Mouse (Mus musculus) midbrain, embryonic 16.5 days (tissue): ENCODE results near the gene Tmed9. TPM values are rescaled to one million over a fixed set of nuclear protein-coding genes. Genes with fewer than 3 reads are reported as not detected.
"Not testable (repeated sequence)": the region's sequence is repeated elsewhere in the genome, so short reads cannot be mapped to it uniquely, and the experiment has no call there.

Source experiments
- ATAC-seq: fragments of 200-750 bp; cut with Nextera tagmentation; 2 replicates; pipeline ENCODE4 v1.8.0; 2017; ENCODE audit warnings: moderate TSS enrichment
- H3K27ac ChIP-seq: fragments of 300-500 bp; sonication (generic); 2 replicates; pipeline ENCODE4 v1.5.1; 2014; ENCODE audit warnings: mild to moderate bottlenecking, low read length, mixed read lengths
- H3K27me3 ChIP-seq: fragments of 300-500 bp; sonication (generic); 2 replicates; pipeline ENCODE4 v1.6.1; 2014; ENCODE audit warnings: low read depth, low read length, mixed read lengths; ENCODE audit not compliant: control insufficient read depth, insufficient read depth
- H3K36me3 ChIP-seq: fragments of 300-500 bp; sonication (generic); 2 replicates; pipeline ENCODE4 v1.6.1; 2014; ENCODE audit warnings: mild to moderate bottlenecking, low read length, moderate library complexity, mixed read lengths; ENCODE audit not compliant: control insufficient read depth, insufficient read depth
- H3K4me1 ChIP-seq: fragments of 300-500 bp; sonication (generic); 2 replicates; pipeline ENCODE4 v1.6.1; 2014; ENCODE audit warnings: mild to moderate bottlenecking, low read length, mixed read lengths; ENCODE audit not compliant: control insufficient read depth, insufficient read depth
- H3K4me2 ChIP-seq: fragments of 300-500 bp; sonication (generic); 2 replicates; pipeline ENCODE4 v1.6.1; 2014; ENCODE audit warnings: mild to moderate bottlenecking, low read length, mixed read lengths
- H3K4me3 ChIP-seq: fragments of 300-500 bp; sonication (generic); 2 replicates; pipeline ENCODE4 v1.5.1; 2014; ENCODE audit warnings: low read depth, mild to moderate bottlenecking, low read length, moderate library complexity, mixed read lengths
- H3K9ac ChIP-seq: fragments of 300-500 bp; sonication (generic); 2 replicates; pipeline ENCODE4 v1.6.1; 2014; ENCODE audit warnings: low read depth, low read length, mixed read lengths
- H3K9me3 ChIP-seq: fragments of 300-500 bp; sonication (generic); replicated peaks from 2 replicates; pipeline ENCODE4 v1.6.1; 2014; ENCODE audit warnings: mild to moderate bottlenecking, low read length, mixed read lengths; ENCODE audit not compliant: control insufficient read depth, poor library complexity, severe bottlenecking
- WGBS: fragments of 180-500 bp; shearing (Covaris S2); extraction: QIAGEN DNeasy Blood & Tissue Kit; methylation state at CpG from one replicate; pipeline ENCODE4 v1.1.7; 2014; 5-methylcytosine and 5-hydroxymethylcytosine counted together
- polyA plus RNA-seq: library from polyadenylated mRNA; unstranded; fragments of >200 nt; fragmentation: Nextera tagmentation; extraction: Ambion mirVana; gene quantifications from 2 replicates; pipeline ENCODE4 v1.2.1, GENCODE M21; 2015

The Tmed9 gene
- polyA plus RNA-seq, 1 experiment from 2014 or later = 109 TPM

DNA sequence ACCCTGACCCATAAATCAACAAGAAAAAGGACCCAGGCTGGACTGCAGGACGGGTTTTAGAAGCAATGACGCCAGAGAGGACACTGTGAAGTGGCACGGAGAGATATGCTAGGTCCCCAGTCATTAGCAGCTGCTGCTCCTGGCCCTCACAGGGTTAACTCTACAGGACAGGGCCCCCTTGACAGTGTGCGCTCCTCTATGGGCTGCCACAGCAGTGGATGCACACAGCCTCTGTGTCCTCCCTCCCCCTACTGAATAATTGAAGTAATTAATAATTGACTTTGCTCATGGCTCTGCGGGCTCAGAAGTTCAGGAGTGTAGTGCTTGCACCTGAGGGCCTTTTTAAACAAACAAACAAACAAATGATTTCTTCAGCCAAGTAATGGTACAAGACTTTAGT, 39.9 kb downstream of the Tmed9 start:
- no peaks in the 10 kb centered on the region; the same call in 1 of the 2 replicates for H3K9me3 ChIP-seq
- H3K9ac ChIP-seq = no peak overlapping the region
- no peak overlapping the region for H3K27ac ChIP-seq
- 59% methylated on average over 5 of the region's 5 CpGs for WGBS
- H3K4me3 ChIP-seq = no peak overlapping the region
- H3K36me3 ChIP-seq = 0 out of 2 replicates have a peak, but pooled peaks cover 9% of the 10 kb centered on the region
- no peak for ATAC-seq
- no peaks in the 10 kb centered on the region for H3K27me3 ChIP-seq
- no peak overlapping the region for H3K4me2 ChIP-seq
- H3K4me1 ChIP-seq = no peaks in the 10 kb centered on the region

DNA sequence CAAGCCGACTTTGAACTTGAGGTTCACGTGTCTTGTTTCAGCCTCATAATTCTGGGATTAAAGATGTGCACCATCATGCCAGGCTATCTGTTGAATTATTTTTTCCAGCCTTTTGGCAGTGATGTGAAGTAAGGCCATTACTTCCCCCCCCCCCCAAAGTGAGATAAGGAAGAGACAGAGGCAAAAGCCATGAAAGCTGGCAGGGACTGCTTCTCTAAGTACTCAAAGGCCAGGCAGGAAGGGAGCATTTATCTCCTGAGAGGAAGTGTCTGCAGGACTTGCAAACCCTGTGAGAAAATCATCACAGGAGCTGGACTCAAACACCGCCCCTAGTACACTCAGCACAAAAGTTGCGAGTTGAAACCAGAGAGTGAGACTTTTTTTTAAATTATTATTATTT, 45.8 kb downstream of the Tmed9 start:
- no peak overlapping the region for H3K4me3 ChIP-seq
- ATAC-seq = no peak
- 96% methylated on average over 4 of the region's 4 CpGs for WGBS
- no peaks in the 10 kb centered on the region; the same call in 1 of the 2 replicates for H3K9me3 ChIP-seq
- H3K27ac ChIP-seq = no peak overlapping the region
- H3K27me3 ChIP-seq = no peaks in the 10 kb centered on the region
- no peak overlapping the region for H3K4me2 ChIP-seq
- H3K4me1 ChIP-seq = peaks cover 13% of the 10 kb centered on the region
- no peak overlapping the region for H3K9ac ChIP-seq
- no peaks in the 10 kb centered on the region for H3K36me3 ChIP-seq

DNA sequence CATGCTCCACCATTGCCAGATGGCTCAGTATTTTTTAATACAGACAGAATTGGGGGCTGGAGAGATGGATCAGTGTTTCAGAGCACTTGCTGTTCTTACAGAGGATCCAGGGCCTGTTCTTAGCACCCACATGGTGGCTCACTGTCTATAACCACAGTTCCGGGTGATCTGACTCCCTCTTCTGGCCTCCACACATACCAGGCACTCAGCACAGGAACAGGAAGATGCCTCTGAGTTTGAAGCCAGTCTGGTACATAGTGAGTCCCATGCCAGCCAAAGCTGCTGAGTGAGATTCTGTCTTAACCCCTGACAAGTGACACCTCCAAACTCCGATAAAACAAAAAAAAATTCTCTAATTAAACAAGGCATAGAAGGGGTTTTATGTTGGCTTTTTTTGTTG, 46.7 kb downstream of the Tmed9 start:
- Histone ChIP-seq H3K4me2 (no peak overlapping the region), H3K9ac (no peak overlapping the region), H3K27ac (no peak overlapping the region), H3K4me1 (peaks cover 22% of the 10 kb centered on the region), H3K9me3 (no peaks in the 10 kb centered on the region; the same call in 1 of the 2 replicates), H3K27me3 (no peaks in the 10 kb centered on the region), H3K4me3 (no peak overlapping the region), H3K36me3 (0 out of 2 replicates have a peak, but pooled peaks cover under 1% of the 10 kb centered on the region)
- whole genome bisulfite sequencing = 93% methylated on average over 2 of the region's 2 CpGs
- no peak for ATAC-seq

DNA sequence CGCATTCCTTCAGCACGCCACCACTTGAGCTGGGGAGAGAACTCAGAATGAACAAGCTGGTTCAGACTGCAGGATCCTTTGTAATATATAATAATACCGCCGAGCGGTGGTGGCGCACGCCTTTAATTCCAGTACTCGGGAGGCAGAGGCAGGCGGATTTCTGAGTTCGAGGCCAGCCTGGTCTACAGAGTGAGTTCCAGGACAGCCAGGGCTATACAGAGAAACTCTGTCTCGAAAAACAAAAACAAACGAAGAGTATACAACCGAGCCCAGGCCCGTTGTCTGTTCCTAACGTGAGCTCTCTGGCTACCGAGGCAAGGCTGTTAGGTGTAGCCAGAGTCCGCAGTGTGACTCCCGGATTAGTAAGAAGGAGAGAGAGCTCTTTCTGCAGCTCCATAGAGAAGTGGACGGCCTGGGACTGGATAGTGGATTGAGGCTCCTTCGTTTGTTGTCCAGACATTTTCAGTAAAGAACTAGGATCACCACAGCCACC, 48.7 kb downstream of the Tmed9 start:
- Histone ChIP-seq H3K4me1 (peaks cover 30% of the 10 kb centered on the region), H3K4me2 (peak overlapping the region; percentile 84), H3K9ac (peak overlapping the region; percentile 85), H3K4me3 (peak overlapping the region; percentile 89), H3K27ac (peak overlapping the region; percentile 97)
- not testable (repeated sequence) for H3K27me3 ChIP-seq, ATAC-seq, H3K9me3 ChIP-seq, H3K36me3 ChIP-seq
- WGBS = 20% methylated on average over 20 of the region's 20 CpGs

DNA sequence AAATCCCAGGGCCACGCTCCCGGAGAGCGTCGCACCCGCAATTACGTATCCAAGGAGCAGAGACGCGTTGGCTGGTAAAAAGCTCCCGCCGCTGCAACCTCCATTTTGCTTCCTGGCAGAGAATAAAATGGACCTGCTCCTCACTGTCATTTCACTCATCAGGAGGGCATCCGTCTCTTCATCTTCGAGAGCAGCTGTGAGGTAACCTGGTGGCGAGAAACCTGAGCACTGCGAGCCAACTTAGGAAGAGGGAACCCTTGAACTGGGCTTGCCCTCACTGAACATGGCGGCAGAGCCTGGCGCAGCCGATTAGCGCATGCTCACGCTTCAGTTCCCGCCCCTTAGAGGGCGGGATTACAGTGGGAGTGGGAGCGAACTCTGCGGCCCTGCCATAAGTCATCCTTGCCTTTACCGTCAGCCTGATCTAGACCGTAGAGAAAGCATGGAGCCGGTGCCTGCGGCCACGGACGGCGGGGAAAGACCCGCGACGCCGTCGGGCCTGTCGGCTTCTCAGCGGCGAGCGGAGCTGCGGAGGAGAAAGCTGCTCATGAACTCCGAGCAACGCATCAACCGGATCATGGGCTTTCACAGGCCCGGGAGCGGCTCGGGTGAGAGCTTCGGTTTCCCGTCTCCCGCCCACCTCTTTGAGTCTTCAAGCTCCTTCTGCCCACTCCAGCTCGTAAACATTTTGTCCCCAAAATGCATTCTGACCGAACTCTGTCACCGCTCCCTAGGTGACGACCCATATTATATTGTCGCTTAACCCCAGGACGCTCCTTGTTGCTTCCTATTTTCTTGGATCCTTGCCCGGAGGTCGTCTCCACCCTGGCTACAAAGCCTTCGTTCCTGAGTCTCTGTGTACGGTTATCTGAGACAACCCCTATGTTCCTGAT, 49.4 kb downstream of the Tmed9 start, which contains the start of gene Caml:
TSS of gene Caml (plus strand) at position 357 of the 893 bp plus-strand sequence.
- peak; percentile 98 for ATAC-seq
- H3K27ac ChIP-seq = peak within 1 kb of the TSS; percentile 97
- WGBS = under 1% methylated on average over 59 of the region's 59 CpGs
- H3K4me2 ChIP-seq = peak within 1 kb of the TSS; percentile 84
- H3K9ac ChIP-seq = peak within 1 kb of the TSS; percentile 85
- H3K4me1 ChIP-seq = peaks cover 30% of the 10 kb centered on the region
- H3K27me3 ChIP-seq = no peaks in the 10 kb centered on the region
- peak within 1 kb of the TSS; percentile 89 for H3K4me3 ChIP-seq
- peaks cover 9% of the 10 kb centered on the region for H3K36me3 ChIP-seq
- no peaks in the 10 kb centered on the region for H3K9me3 ChIP-seq

DNA sequence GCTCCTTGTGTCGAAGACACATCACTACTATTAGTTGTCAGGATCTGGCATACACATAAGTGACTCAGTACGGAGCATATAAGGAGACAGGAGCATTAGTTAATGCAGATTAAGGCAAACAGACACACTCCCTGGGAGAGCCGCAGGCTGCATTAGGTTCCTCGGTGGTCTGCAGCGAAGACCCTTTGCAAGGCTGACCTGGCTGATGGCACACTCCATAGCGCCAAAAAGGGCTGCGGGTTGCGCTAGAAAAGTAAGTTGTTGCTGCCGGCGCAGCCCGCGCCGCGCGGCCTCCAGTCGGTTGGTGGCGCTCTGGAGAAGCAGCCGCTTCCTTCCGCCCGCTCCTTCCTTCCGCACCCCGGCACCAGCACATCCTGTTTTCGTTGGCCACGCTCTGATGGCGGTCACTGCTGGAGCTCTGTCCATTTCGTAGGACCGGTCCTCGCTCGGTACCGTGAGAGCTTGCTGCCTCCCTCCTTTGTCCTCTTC, 61.2 kb downstream of the Tmed9 start, which contains the start of gene Ddx46:
TSS of gene Ddx46 (plus strand) at position 389 of the 489 bp plus-strand sequence.
- Histone ChIP-seq H3K9me3 (no peaks in the 10 kb centered on the region), H3K4me1 (peaks cover 15% of the 10 kb centered on the region), H3K27ac (peak within 1 kb of the TSS; percentile 77), H3K27me3 (no peaks in the 10 kb centered on the region), H3K4me2 (peak within 1 kb of the TSS; percentile 90), H3K36me3 (peaks cover 21% of the 10 kb centered on the region), H3K9ac (peak within 1 kb of the TSS; percentile 92), H3K4me3 (peak within 1 kb of the TSS; percentile 99)
- ATAC-seq = peak; percentile 93
- 6% methylated on average over 30 of the region's 30 CpGs for WGBS

DNA sequence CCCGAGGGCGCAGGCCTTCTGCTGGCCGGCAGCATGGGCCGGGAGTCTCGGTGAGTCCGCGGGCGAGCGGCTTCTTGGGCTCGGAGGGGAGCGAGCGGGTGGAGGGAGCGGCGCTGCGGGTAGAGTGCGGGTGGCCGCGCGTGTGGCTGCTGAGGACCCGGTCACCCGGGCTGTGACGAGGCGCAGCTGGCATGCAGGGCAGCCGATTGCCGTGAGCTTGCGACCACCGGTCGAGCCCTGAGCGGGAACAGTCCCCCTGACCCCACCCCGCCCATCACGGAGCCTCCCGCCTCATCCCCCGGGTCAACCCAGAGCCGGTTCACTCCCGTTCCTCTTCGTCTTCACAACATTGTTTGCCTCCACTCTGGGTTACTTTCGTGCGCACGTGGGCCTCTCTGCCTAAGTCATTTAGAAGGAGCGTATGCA, 61.6 kb downstream of the Tmed9 start:
- Histone ChIP-seq H3K4me3 (peak overlapping the region; percentile 99), H3K4me2 (peak overlapping the region; percentile 90), H3K9ac (peak overlapping the region; percentile 92), H3K36me3 (peaks cover 23% of the 10 kb centered on the region), H3K4me1 (peaks cover 15% of the 10 kb centered on the region), H3K27ac (peak overlapping the region; percentile 77), H3K27me3 (no peaks in the 10 kb centered on the region), H3K9me3 (no peaks in the 10 kb centered on the region)
- ATAC-seq = peak; percentile 47
- under 1% methylated on average over 25 of the region's 40 CpGs for WGBS

DNA sequence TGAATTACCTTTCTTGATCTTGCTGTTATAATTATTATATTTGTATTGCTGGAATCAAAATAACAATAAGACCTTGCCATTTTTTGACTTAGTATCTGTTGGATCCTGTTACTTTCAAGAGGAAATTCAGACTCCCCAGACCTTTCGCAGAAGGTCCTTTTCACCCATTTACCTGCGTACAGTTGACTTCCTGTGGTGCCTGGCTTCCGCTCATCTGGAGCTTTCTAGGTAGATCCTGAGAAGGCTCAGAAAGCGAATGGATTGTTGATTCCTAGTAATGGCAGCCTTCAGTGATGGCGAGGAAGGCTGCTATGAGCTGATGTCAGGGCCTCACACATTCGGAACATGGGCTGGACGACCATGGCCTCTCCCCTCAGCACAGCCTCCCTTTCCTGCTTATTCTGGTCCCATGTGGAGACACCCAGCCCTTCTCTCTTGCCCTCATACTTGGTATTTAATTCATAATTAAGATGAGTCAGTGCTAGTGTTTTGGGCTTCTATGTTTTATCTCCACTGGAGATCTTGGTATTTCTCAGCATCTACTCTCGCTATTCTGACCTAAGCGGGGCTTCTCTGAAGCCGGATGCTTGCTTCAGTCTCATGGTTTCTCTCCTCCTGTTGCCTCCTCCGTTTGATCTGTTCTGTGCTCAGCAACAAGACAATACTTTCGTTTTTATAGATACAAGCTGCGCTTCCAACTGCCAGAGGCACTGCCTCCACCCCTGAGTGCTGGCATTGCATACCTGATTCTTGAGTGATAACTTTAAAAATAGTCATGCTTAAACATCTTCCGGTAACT, 62.9 kb downstream of the Tmed9 start:
- Histone ChIP-seq H3K4me3 (no peak overlapping the region), H3K36me3 (peaks cover 20% of the 10 kb centered on the region), H3K9me3 (no peaks in the 10 kb centered on the region), H3K9ac (no peak overlapping the region), H3K27ac (no peak overlapping the region), H3K4me1 (peaks cover 15% of the 10 kb centered on the region), H3K27me3 (no peaks in the 10 kb centered on the region), H3K4me2 (no peak overlapping the region; the same call in 1 of the 2 replicates)
- WGBS = 90% methylated on average over 14 of the region's 14 CpGs
- ATAC-seq = no peak
